Mouse (Mus musculus): ENCODE data around the gene Pnkd.

Pnkd gene

DNA sequence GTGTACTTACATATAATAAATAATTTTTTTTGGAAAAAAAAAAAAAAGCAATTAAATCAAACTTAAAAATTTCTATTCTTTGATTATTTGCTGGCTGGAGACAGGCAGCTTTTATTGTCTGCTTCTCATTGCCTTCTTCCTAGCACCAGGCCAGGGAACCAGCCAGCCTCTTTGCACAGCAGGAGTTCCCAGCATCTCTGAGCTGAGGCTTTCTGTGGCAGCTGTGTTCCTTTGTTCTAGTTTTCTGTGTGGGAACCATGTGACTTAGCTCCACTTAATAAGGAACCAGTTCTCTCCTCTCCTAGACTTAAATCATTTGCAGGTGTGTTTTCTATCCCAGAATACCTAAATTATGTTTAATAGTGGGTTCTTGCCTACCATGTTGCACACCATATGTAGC, 72.8 kb downstream of the Pnkd start:
- DNase-seq (ENCODE audit: low spot score in 2 of 2) = no peak

DNA sequence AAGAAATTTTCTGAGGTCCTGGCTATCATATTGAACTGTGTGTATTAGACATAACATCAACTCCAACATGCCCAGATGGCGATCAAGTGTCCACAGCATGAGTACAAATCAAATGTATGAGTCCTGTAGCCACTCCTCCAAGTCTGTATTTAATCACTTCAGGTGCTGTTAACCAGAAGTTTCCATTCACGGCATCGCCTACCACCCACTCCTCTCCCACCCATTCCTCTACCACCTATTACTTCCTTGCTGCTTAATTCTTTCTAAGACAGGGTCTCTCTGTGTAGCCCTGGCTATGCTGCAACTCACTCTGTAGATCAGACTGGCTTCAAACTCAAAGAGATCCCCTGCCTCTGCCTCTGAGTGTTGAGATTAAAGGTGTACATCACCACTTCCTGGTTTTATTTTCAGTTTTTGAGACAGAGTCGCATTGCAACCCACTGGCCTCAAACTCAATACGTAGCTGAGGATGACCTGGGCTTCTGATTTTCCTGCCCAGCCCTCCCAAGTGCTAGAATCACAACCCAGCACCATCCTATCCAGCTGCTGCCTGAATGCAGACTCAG, 75.3 kb downstream of the Pnkd start:
- DNase-seq (ENCODE audit: low spot score in 2 of 2) = no peak

DNA sequence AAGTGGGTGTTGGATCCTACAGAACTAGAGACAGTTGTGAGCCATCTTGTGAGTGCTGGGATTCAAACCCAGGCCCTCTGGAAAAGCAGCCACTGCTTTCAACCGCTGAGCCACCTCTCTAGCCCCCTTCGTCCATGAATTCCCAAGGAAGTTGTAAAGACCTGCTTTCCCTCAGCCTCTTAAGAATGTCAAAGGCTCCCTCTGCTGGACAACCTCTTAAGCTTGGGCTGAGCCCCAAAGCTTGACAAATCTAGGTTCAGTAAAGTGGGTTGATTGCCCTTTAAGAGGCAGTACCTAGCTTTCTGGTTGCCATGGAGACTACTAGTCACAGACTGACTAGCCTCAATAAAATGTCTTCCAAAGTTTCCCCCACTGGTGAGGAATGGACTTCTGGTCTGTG, 77.1 kb downstream of the Pnkd start, which contains the start of gene Catip:
Catip (plus strand) TSS at position 297 of the 400 bp plus-strand sequence.
- peak in 1 of 2 experiments; percentile 71 for DNase-seq (ENCODE audit: low spot score in 2 of 2)

DNA sequence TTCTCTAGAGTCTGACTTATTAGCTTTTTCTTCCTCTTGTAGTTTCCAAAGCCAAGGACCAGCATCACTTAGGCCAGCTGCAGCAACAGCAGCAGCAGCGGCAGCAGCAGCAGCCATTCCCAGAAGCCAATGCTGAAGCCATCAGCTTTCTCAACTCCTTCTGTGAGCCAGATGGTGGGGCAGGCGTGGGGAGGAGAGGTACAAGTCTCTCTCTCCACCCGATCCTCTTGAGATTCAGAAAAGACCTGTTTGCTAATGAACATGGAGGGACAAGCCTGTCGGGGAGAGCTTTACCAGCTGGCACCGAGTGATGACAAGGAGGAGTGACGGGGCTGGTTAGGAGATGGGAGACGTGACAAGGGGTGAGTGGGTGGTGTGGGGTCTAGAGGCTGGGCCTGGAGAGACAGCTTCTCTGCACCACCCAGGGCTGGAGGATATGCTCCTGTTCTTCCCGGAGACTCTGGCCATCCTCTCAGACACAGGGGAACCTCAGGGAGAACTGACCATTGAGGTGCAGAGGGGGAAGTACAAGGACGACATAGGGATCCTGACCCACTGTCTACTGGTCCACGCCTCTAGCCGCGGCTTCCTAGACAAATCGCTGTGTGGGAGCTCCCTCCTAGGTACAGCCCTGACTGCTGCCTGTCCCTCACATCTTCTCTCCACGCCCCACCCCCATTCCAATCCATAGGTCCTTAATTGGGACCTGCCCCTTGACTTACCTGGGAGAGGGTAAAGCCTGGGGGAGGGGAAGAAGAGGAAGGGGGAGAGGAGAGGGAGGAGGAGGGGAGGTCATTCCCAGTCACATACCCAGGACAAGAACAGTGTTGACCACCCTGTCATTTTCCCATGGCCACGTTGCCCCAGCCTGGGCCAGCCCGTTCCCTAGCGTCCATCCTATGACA, 77.8 kb downstream of the Pnkd start:
- no peak for DNase-seq (ENCODE audit: low spot score in 2 of 2)

DNA sequence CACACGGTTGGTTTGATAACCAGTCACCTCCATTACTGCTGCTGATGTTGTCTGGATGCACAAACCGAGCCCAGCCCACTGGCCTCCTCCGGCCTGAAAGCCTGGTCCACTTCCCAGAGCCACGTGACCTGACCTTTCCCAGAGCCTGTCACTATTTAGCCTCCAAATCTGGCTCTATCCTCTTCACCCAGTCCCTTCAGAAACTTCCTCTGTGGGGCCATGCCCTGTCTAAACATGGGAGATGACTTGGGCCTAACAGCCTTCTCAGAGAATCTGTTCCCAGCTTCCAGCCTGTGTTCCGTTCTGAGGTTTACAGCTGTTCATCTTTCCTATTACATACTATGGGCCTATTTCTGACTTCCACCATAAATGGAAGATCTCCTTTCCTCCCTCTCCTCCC, 78.7 kb downstream of the Pnkd start:
- DNase-seq (ENCODE audit: low spot score in 2 of 2) = no peak

DNA sequence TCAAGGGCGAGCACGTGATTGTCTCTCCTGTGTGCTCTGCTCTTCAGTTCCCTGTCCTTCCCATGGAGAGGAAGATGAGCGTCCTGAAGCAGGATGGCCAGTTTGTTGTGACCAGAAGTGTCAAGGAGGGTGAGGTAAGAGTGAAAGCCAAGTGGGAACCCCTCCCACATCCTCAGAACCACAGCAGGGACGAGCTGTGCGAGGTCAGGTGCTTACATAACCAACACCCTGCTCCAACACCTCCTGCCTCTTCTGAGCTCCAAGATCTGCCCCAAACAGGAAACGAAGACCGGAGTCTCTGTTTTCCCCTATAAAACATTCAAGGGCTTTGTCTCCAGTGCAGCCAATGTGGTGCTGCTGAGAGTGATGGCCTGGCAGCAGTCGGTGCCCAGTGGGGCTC, 79.5 kb downstream of the Pnkd start:
- DNase-seq (ENCODE audit: low spot score in 2 of 2) = no peak

DNA sequence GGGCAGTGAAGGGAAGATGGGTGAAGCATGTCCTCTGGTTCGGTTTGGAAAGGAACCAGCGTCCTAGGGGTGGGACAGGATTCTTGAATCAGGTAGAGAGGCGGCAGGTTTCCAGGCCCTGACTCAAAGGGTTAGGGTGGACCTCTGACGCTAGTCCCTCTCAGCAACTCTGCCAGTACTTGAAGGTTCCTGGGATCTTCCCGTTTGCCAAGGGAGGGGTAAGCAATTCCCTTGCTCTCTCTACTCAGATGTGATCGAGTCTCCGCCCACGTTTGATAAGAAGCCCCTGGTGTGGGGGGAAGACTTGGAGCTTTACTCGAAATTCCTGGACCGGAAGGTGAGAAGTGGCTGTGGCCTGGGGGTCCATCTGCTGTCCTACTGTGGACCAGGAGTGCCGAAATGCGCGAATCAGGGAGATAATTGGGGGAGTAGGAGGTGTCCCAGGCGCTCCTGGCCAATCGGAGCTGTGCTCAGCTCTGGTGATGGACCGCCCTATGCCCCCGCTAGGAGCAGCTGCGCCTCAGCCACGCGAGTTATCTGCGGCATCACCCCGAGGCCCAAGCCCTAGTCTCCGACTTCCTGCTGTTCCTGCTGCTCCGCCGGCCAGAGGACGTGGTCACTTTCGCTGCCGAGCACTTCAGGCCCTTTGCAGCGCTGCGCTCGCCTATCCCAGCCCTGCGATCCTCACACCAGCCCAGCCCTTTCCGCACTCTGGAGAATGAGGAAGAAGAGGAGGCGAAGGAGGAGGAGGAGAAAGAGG, 83.3 kb downstream of the Pnkd start:
- DNase-seq (ENCODE audit: low spot score in 2 of 2) = no peak

DNA sequence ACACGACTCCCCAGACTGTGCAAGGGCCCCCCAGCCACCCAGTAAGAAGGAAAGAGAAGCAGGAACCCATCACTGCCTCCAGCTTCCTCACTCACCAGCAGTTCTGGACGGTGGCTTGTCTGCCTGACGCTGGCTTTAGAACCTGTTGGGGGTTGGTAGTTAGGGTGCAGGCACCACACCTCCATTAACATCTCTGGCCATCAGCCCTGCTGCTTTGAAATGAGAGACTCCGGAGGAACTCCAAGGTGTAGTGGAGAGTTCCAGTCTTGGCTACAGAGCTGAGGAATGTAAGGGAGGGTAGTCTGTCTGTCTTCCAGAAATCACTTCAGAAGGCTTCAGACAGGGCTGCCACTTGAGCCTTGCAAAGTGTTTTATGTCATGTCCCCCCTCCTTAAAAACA, 85.3 kb downstream of the Pnkd start:
- no peak for DNase-seq (ENCODE audit: low spot score in 2 of 2)

DNA sequence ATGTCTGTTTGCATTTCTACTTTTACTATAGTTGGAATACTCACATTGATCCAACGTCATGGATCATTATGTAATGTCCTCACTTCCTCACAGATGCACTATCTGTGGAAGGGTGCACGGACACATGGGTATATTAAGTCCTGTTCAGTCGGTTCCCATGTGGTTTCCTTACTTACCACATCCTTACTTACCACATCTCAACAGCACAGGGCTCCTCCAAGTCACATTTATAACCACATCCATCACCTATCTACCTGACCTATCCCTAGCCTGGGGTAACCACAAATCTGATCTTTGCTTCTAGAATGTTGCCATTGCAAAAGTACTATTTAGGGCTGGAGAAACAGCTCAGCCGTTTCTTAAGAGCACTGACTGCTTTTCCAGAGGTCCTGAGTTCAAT, 88.6 kb downstream of the Pnkd start:
- DNase-seq (ENCODE audit: low spot score in 2 of 2) = no peak

DNA sequence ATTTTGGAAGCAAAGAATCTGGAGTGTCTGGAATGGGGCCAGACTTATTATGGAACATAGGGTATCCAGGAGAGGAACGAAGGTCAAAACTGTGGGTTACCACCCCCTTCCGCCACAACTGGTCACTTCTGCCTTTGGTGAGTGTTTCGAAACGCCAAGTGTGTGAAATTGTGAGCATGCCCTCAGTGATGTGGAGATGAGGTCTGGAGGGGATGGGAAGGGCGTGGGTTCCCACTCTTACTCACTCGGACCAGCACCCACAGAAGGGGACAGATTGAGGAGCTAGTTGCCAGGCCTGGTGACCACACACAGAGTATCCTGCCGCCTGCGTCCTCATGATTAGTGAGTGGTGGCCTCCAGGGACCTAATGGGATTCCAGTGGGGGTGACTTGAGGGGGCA, 90.2 kb downstream of the Pnkd start, which contains the start of gene Slc11a1:
Slc11a1 (plus strand) TSS at position 216 of the 400 bp plus-strand sequence.
- DNase-seq (ENCODE audit: low spot score in 2 of 2) = no peak

DNA sequence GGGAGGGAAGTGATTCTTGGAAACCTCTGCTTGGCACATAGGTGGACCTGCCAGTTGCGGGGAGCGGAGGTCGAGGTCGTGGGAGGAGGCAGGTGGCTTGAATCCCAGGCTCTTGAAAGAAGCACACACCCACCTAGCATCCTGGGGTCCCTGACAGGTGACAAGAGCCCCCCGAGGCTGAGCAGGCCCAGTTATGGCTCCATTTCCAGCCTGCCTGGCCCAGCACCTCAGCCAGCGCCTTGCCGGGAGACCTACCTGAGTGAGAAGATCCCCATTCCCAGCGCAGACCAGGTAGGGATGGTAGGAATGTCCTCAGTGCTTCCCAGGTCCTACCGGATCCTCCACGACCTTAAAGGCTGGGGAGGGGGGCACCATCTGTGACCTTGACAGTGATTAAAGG, 90.8 kb downstream of the Pnkd start:
- DNase-seq (ENCODE audit: low spot score in 2 of 2) = no peak

DNA sequence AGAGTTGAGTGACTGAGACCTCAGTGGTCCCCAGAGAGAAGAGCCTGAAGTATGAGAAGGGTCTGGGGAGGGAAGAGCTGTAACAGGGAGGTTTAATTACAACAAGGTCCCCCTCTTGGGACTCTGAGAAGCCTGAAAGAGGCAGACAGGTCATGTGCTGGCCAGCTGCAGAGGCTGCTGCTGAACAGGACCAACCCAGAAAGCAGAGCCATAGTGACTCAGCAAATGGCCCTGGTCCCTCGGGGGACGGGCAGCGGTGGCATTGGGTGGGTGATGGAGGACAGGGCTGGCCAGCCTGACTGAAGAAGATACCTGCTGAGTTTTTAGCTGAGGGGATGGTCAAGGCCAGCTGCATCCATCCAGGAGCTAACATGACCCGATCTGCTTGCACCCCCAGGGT, 91.7 kb downstream of the Pnkd start:
- no peak for DNase-seq (ENCODE audit: low spot score in 2 of 2)

DNA sequence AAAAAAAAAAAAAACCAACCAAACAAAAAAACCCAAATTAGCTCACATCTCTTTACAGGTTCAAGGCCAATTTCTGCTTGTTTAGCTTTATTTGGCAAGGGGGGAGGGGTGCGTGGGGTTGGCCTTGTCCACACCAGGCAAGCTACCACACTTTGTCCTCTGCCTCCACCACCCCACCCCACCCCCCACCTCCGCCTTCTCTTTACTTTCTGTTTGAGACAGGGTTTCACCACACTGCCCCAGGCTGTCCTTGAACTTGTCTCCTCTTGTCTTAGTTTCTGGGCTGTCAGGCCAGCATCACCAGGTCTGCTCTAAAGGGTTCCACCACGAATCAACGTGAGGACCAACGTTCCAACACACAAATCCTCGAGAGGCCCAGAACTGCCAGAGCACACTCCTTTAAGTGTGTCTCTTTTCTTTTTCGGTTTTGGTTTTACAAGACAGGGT, 94.4 kb downstream of the Pnkd start:
- DNase-seq (ENCODE audit: low spot score in 2 of 2) = no peak

DNA sequence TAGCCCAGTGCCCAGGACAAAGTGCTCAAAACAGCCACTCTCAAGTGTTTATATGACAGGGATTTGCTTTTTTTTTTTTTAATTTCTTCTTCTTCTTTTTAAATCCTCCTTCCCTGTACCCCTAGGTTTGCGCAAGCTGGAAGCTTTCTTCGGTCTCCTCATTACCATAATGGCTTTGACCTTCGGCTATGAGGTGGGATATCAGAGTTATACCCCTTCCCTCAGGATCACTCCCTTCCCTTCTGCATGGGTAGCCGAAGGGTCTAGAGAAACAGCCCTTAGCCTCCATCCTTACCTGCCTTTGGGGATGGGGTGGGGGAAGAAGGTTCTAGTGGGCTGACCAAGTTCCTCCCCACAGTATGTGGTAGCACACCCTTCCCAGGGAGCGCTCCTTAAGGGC, 95.8 kb downstream of the Pnkd start:
- no peak for DNase-seq (ENCODE audit: low spot score in 2 of 2)

DNA sequence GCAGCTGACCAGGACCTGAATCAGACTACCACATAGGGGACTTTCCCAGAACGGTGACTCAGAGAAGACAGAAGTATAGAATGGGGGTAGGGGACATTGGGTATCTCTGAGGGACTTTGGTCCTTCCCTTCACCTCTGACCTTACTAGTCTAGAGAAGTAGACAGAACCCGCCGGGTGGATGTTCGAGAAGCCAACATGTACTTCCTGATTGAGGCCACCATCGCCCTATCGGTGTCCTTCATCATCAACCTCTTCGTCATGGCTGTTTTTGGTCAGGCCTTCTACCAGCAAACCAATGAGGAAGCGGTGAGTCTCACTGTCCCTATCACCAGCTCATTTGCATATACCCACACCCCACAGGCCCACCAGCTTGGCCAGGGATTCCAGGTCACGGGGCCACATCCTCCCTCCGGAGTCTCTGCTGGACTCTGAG, 96.9 kb downstream of the Pnkd start:
- no peak for DNase-seq (ENCODE audit: low spot score in 2 of 2)

DNA sequence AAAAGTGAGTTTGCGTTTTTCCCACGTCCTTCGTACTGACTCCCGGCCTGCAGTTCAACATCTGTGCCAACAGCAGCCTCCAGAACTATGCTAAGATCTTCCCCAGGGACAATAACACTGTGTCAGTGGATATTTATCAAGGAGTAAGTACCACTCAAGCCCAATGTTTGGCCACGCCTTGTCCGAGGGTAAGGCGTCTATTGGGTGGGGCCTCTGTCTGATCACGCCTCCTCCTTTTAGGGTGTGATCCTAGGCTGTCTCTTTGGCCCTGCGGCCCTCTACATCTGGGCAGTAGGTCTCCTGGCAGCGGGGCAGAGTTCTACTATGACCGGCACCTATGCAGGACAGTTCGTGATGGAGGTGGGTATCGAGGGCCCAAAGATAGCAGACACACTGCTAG, 98.7 kb downstream of the Pnkd start:
- no peak for DNase-seq (ENCODE audit: low spot score in 2 of 2)

DNA sequence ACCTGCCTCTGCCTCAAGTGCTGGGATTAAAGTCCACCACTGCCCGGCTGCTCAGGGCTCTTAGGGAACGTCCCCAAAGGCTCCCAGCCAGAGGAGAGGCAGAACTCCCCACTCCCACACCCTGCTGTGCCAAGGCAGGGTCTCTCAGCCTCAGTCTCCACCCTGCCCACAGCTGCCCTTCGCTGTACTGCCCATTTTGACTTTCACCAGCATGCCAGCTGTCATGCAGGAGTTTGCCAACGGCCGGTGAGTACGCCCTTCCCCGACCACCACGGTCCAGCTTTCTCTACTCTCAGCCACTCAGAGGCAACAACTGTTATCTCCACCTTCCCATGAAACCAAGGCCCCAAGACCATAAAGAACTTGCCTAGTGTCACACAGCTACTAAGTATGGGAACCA, 99.8 kb downstream of the Pnkd start:
- no peak for DNase-seq (ENCODE audit: low spot score in 2 of 2)

DNA sequence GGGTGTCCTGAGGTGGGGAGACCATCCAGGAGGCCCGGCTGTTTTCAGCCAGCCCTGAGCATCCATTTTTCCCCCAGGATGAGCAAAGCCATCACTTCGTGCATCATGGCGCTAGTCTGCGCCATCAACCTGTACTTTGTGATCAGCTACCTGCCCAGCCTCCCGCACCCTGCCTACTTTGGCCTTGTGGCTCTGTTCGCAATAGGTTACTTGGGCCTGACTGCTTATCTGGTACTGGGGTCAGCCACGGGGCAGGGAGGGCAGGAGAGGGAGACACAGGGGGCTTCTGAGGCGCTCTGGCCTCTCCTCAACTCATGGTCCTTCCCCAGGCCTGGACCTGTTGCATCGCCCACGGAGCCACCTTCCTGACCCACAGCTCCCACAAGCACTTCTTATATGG, 100.3 kb downstream of the Pnkd start:
- no peak for DNase-seq (ENCODE audit: low spot score in 2 of 2)

DNA sequence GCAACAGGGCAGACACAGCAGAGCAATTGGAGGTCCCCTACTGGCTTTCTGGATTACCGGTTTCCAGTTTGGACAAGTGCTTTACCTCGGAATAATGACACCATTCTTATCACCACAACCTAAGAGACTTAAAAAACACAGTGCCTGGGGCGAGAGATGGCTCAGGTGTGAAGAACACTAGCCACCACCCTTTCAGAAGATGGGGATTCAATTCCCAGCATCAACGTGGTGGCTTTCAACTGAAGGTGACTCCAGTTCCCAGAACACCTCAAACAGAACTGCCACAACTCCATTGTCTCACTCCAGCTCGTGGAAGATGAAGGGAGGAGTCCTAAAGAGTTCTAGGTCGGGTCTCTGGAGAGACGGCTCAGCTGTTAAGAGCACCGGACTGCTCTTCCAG, 100.8 kb downstream of the Pnkd start:
- no peak for DNase-seq (ENCODE audit: low spot score in 2 of 2)

DNA sequence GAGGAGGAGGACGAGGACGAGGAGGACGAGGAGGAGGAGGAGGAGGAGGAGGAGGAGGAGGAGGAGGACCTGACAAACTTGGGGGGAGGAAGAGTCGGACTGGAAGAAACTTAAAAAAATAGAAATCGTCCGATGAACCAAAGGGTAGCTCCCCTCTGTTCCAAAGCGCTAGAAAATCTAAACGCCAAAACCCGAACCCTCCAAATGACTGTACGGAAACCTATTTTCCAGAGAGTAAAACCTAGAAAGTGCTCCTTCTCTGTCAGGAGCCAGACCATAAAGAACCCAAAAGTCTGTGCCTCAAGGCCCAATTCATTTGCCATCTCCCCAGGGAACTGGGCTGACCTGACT, 101.6 kb downstream of the Pnkd start:
- no peak for DNase-seq (ENCODE audit: low spot score in 2 of 2)

DNA sequence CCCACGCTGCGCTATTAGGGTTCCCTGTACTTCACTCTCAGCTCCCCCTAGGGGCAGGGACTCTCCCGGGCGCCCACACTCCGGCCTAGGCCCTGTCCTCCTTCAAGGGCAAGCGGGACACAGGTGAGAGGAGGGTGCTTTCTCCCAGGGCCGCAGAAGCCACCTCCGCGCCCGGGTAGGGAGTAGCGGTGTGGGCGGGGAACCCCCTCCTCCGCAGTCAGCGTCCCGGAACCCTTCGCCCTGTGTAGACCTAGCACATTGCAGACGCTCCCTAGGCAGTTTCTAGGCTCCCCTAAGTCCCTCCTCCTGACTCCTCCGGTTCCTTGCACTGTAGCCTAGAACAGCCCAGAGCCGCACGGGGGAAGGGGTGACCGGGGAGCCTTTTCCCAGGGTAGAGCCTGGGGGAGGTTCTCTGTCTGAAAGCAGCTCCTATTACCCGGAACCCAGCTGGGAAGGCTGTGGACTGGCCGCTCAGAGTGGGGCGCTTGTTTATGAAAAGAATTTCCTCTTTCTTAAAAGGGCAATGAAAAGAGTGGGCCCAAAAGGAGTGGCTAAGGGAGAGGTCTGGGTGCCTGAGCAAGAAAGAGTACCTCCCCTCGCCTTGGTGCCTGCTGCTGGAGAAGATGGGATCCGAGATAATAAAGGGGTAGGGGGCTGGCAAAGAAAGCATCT, 102.1 kb downstream of the Pnkd start:
- peak; percentile 77 to 81 for DNase-seq (ENCODE audit: low spot score in 2 of 2)

DNA sequence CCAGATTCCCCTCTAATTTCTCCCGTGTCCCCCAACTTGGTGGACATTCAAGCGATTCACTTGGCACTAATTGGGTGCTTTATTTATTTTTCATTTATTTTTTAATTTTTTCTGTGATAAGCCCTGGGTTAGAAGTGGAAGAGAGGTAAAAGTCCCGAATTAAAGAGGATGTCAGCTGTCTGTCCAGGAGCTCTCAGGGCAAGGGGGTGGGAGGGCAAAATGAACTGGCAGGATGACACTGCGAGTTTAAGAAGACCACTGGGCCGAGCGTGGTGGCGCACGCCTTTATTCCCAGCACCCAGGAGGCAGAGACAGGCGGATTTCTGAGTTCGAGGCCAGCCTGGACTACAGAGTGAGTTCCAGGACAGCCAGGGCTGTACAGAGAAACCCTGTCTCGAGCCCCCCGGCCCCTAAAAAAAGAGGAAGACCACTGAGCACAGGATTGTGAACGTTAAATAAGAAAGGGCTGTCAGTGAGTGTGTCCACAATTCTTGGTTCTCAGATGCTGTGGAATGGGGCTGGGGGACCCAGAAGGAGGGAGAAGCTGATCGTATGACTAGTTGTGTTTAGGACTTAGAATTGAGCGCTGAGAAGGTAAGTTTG, 102.8 kb downstream of the Pnkd start:
- no peak for DNase-seq (ENCODE audit: low spot score in 2 of 2)
